Mouse (Mus musculus): ENCODE data around the gene Rragb.
A peak's percentile ranks its signal among the peaks of the same experiment; 100 is the strongest.

The Rragb gene

GRCm38 (mm10) chrX:153139734-153140515 lies at the start of gene Rragb:
Gene Rragb (plus strand): TSS chrX:153139981.
- DNase-seq (ENCODE audit: low read depth): no peak

- DNase-seq (ENCODE audit: low read depth): no peak
Measured at GRCm38 (mm10) chrX:153118486-153118885, 21.3 kb upstream of the Rragb start, which contains the start of gene Foxr2. Gene Foxr2 (plus strand): TSS chrX:153118786.

DNA sequence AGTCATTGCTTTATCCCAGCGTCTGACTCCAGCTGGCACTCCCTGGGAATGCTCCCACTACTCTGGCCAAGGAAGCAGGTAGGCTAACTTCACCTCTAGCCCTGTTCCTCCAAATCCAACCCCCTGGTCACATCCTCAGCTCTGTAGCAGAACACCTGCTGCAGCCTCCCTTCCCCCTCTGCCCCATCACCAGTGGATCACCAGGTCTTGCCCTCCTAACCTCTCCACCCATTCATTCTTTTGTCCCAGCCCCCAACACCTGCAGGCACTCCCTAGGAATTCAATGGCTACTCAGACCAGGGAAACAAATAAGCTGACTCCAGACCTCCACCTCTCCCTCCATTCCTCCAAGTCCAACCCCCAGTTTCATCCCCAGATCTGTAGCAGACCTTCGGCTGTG lies 20.8 kb upstream of the Rragb start:
- no peak for DNase-seq (ENCODE audit: low read depth)

- DNase-seq (ENCODE audit: low read depth): no peak
Measured at GRCm38 (mm10) chrX:153142656-153143055, 2.9 kb downstream of the Rragb start.

- no peak for DNase-seq (ENCODE audit: low read depth)
Measured at GRCm38 (mm10) chrX:153151766-153152165, 12.0 kb downstream of the Rragb start.

DNA sequence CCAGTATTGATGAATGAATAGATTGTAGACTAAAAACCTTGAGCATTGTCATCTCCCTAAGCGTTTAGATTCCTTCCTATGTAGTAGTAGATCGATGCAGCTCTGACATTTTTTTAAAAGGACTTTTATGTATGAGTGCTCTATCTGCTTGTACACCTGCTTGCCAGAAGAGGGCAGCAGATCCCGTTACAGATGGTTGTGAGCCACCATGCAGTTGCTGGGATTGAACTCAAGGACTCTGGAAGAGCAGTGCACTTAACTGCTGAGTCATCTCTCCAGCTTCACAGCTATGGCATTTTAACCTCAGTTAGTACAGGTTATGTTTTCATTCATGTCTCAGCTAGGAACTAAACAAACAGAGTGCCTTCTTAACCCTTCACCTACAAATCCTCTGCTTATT lies 15.5 kb downstream of the Rragb start:
- peak; percentile 43 for DNase-seq (ENCODE audit: low read depth)

GRCm38 (mm10) chrX:153174786-153175185 lies 35.0 kb downstream of the Rragb start:
- DNase-seq (ENCODE audit: low read depth): peak; percentile 11

DNA sequence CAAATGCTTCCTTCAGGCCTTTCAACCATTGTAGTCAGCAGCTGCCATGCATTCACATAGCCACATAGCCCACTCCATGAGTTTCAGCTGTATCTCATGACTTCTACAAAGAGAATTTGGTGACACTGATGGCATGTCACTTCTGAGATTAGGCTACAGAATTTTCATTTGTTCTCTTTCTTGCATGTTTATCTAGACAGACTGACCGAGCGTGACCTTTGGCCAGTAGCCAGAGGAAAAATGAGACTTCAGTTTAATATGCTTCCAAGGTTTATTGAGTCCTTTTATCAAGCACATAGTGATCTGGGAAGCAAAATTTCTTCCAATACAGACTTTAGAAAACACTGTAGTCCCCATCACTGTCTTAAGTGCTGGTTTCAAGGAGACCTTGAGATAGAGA lies 42.4 kb downstream of the Rragb start:
- no peak for DNase-seq (ENCODE audit: low read depth)

DNA sequence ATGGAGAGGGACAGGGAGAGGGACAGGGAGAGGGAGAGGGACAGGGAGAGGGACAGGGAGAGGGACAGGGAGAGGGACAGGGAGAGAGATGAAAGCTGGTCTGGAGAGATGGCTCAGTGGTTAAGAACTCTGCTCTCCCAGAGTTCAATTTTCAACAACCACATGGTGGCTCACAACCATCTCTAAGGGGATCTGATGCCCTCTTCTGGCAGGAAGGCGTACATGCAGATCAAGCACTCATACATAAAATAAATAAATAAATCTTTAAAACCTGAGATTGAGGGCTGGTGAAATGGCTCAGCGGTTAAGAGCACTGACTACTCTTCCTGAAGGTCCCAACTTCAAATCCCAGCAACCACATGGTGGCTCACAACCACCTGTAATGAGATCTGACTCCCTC lies 59.4 kb downstream of the Rragb start:
- DNase-seq (ENCODE audit: low read depth): peak; percentile 10

GRCm38 (mm10) chrX:153211101-153211500 lies 71.3 kb downstream of the Rragb start:
- DNase-seq (ENCODE audit: low read depth): no peak
